Mouse (Mus musculus): ENCODE data around the gene Gpr85. TPM values are rescaled to one million over a fixed set of nuclear protein-coding genes. Genes with fewer than 3 reads are reported as not detected.

The Gpr85 gene
- polyA plus RNA-seq, 1 experiment from 2014 or later = 26.2 TPM

DNA sequence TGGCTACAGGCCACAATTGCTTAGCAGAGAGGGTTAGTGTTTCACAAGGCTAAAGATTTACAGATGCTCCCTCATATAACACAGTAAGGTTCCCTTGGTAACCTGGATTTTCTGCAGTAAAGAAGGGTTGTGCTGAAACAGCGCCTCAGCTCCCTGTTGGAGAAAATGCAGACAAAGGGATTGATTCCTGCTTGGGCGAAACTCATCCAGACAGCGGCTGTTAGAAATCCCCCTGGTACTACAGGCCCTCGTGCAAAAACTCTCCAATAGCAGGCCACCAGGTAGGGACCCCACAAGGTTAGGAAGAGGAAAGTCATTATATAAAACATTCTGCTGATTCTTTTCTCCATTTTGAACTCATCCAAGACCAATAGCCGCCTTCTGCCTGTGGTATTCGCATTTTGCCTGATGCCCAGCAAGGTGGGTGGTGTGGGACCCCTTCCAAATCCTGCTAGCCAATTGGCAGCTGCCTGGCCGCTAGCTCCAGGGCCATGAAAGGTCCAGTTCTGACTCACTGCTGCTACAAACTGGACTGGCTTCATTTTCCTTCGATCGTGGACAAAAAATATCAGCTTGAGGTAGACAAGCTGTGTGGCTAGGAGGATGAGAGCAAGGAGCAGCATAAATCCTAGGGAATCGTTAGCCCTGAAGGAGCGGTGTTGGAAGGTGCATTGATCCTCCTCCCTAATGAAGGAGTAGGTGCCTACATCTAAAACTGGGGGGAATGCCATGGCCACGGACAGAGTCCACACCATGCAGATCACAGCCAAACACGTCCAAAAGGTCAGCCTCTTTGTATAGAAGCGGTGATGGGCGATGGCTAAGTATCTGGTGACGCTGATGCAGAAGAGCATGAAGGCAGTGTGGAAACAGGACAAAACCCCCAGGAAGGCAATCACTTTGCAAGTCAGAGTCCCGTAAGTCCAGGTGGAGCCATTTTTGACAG, 3.7 kb downstream of the Gpr85 start:
- H3K27me3 ChIP-seq (ENCODE audit: control insufficient read depth, insufficient read depth, low read length) = no peaks in the 10 kb centered on the region
- peak; percentile 21 for DNase-seq (ENCODE audit: low spot score)
- H3K9ac ChIP-seq (ENCODE audit: low read depth, low read length) = no peak overlapping the region
- H3K9me3 ChIP-seq (ENCODE audit: control insufficient read depth, low read length) = no peaks in the 10 kb centered on the region
- no peaks in the 10 kb centered on the region for H3K36me3 ChIP-seq (ENCODE audit: control insufficient read depth, insufficient read depth, low read length)
- H3K4me2 ChIP-seq (replicated peaks; ENCODE audit: low read depth, low read length) = peak overlapping the region; percentile 76
- H3K27ac ChIP-seq (ENCODE audit: low read depth, low read length) = peak overlapping the region; percentile 5; the same call in 1 of the 2 replicates
- WGBS = 61% methylated on average over 17 of the region's 17 CpGs
- H3K4me3 ChIP-seq (ENCODE audit: low read depth, low read length) = no peak overlapping the region; the same call in 1 of the 2 replicates
- ATAC-seq (ENCODE audit: low FRiP score) = no peak
- H3K4me1 ChIP-seq (replicated peaks; ENCODE audit: control insufficient read depth, insufficient read depth, low read length) = no peaks in the 10 kb centered on the region

DNA sequence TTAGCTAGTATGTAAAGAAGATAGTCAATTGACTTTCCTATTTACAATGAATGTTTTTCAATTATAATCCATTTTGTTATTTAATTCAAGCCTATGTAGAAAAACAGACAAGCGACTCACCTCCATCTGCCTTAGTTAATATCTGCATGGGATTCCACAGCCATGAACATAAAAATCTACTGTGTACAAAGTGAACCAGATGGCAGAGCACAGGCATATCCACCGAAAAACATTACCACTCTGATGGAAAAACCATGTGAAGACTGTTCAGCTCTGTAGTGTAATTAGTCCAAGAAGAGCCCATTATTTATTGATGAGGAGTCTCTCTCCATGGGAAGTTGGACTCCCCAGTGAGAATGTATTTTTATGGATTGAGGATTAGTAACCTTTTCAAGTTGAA, 7.0 kb downstream of the Gpr85 start:
- no peaks in the 10 kb centered on the region for H3K4me1 ChIP-seq (replicated peaks; ENCODE audit: control insufficient read depth, insufficient read depth, low read length)
- no peak for DNase-seq (ENCODE audit: low spot score)
- no peak overlapping the region for H3K9ac ChIP-seq (ENCODE audit: low read depth, low read length)
- H3K36me3 ChIP-seq (ENCODE audit: control insufficient read depth, insufficient read depth, low read length) = no peaks in the 10 kb centered on the region
- no peak for ATAC-seq (ENCODE audit: low FRiP score)
- 66% methylated on average over 2 of the region's 2 CpGs for WGBS
- no peak overlapping the region for H3K4me2 ChIP-seq (replicated peaks; ENCODE audit: low read depth, low read length)
- no peaks in the 10 kb centered on the region for H3K9me3 ChIP-seq (ENCODE audit: control insufficient read depth, low read length)
- no peak overlapping the region for H3K27ac ChIP-seq (ENCODE audit: low read depth, low read length)
- no peaks in the 10 kb centered on the region for H3K27me3 ChIP-seq (ENCODE audit: control insufficient read depth, insufficient read depth, low read length)
- H3K4me3 ChIP-seq (ENCODE audit: low read depth, low read length) = no peak overlapping the region

GRCm38 (mm10) chr6:13828877-13829276, 10.9 kb downstream of the Gpr85 start:
- ATAC-seq (ENCODE audit: low FRiP score) (no peak), DNase-seq (ENCODE audit: low spot score) (no peak)
- no peaks in the 10 kb centered on the region for H3K4me1 ChIP-seq (replicated peaks; ENCODE audit: control insufficient read depth, insufficient read depth, low read length)
- H3K9ac ChIP-seq (ENCODE audit: low read depth, low read length) = no peak overlapping the region
- no peaks in the 10 kb centered on the region for H3K9me3 ChIP-seq (ENCODE audit: control insufficient read depth, low read length)
- 73% methylated on average over 1 of the region's 1 CpGs for WGBS
- H3K4me3 ChIP-seq (ENCODE audit: low read depth, low read length) = no peak overlapping the region
- no peaks in the 10 kb centered on the region for H3K27me3 ChIP-seq (ENCODE audit: control insufficient read depth, insufficient read depth, low read length)
- no peaks in the 10 kb centered on the region for H3K36me3 ChIP-seq (ENCODE audit: control insufficient read depth, insufficient read depth, low read length)
- H3K27ac ChIP-seq (ENCODE audit: low read depth, low read length) = no peak overlapping the region
- no peak overlapping the region for H3K4me2 ChIP-seq (replicated peaks; ENCODE audit: low read depth, low read length)

DNA sequence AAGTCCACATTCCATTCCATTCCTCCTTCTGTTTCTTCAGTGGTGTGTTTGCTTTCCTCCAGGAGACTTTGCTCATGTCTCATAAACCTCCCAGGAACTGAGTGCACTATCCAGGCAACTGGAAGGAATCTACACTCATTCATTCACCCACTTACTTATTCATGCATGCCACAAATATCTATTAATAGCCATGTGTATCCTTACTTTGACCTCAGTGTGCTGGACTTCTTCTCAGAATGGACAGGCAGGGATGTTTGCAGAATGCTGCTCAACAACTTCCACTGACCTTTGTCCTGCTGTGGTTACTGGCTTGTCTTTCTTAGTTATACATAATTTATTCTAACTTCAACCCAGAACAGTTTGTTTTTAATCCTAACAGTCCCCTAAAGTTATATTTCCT, 23.1 kb downstream of the Gpr85 start:
- Histone ChIP-seq H3K27ac (ENCODE audit: low read depth, low read length) (no peak overlapping the region), H3K36me3 (ENCODE audit: control insufficient read depth, insufficient read depth, low read length) (no peaks in the 10 kb centered on the region), H3K4me2 (replicated peaks; ENCODE audit: low read depth, low read length) (no peak overlapping the region), H3K9ac (ENCODE audit: low read depth, low read length) (no peak overlapping the region), H3K4me3 (ENCODE audit: low read depth, low read length) (no peak overlapping the region), H3K27me3 (ENCODE audit: control insufficient read depth, insufficient read depth, low read length) (no peaks in the 10 kb centered on the region), H3K4me1 (replicated peaks; ENCODE audit: control insufficient read depth, insufficient read depth, low read length) (no peaks in the 10 kb centered on the region), H3K9me3 (ENCODE audit: control insufficient read depth, low read length) (no peaks in the 10 kb centered on the region)
- DNase-seq (ENCODE audit: low spot score) (no peak), ATAC-seq (ENCODE audit: low FRiP score) (no peak)

GRCm38 (mm10) chr6:13812157-13812556, 27.6 kb downstream of the Gpr85 start:
- 89% methylated on average over 4 of the region's 4 CpGs for WGBS
- H3K27me3 ChIP-seq (ENCODE audit: control insufficient read depth, insufficient read depth, low read length) = no peaks in the 10 kb centered on the region
- ATAC-seq (ENCODE audit: low FRiP score) = no peak

GRCm38 (mm10) chr6:13800071-13800470, 39.7 kb downstream of the Gpr85 start:
- H3K4me1 ChIP-seq (replicated peaks; ENCODE audit: control insufficient read depth, insufficient read depth, low read length) = no peaks in the 10 kb centered on the region
- ATAC-seq (ENCODE audit: low FRiP score) (no peak), DNase-seq (ENCODE audit: low spot score) (no peak)
- H3K4me2 ChIP-seq (replicated peaks; ENCODE audit: low read depth, low read length) = no peak overlapping the region
- no peaks in the 10 kb centered on the region for H3K36me3 ChIP-seq (ENCODE audit: control insufficient read depth, insufficient read depth, low read length)
- H3K4me3 ChIP-seq (ENCODE audit: low read depth, low read length) = no peak overlapping the region
- H3K27ac ChIP-seq (ENCODE audit: low read depth, low read length) = no peak overlapping the region
- H3K9ac ChIP-seq (ENCODE audit: low read depth, low read length) = no peak overlapping the region
- no peaks in the 10 kb centered on the region for H3K27me3 ChIP-seq (ENCODE audit: control insufficient read depth, insufficient read depth, low read length)
- WGBS = 78% methylated on average over 7 of the region's 7 CpGs
- no peaks in the 10 kb centered on the region for H3K9me3 ChIP-seq (ENCODE audit: control insufficient read depth, low read length)

More at GRCm38 (mm10) chr6:13812157-13812556, 27.6 kb downstream of the Gpr85 start:
- no peak overlapping the region for H3K4me2 ChIP-seq (replicated peaks; ENCODE audit: low read depth, low read length)
- H3K4me1 ChIP-seq (replicated peaks; ENCODE audit: control insufficient read depth, insufficient read depth, low read length) = no peaks in the 10 kb centered on the region
- no peak for DNase-seq (ENCODE audit: low spot score)
- H3K4me3 ChIP-seq (ENCODE audit: low read depth, low read length) = no peak overlapping the region
- H3K9me3 ChIP-seq (ENCODE audit: control insufficient read depth, low read length) = no peaks in the 10 kb centered on the region
- H3K9ac ChIP-seq (ENCODE audit: low read depth, low read length) = no peak overlapping the region
- no peaks in the 10 kb centered on the region for H3K36me3 ChIP-seq (ENCODE audit: control insufficient read depth, insufficient read depth, low read length)
- H3K27ac ChIP-seq (ENCODE audit: low read depth, low read length) = no peak overlapping the region

- H3K9ac ChIP-seq (ENCODE audit: low read depth, low read length) = no peak overlapping the region
- no peak overlapping the region for H3K4me2 ChIP-seq (replicated peaks; ENCODE audit: low read depth, low read length)
- no peaks in the 10 kb centered on the region for H3K27me3 ChIP-seq (ENCODE audit: control insufficient read depth, insufficient read depth, low read length)
- H3K27ac ChIP-seq (ENCODE audit: low read depth, low read length) = no peak overlapping the region
- no peak overlapping the region for H3K4me3 ChIP-seq (ENCODE audit: low read depth, low read length)
- DNase-seq (ENCODE audit: low spot score) = no peak
- H3K9me3 ChIP-seq (ENCODE audit: control insufficient read depth, low read length) = no peaks in the 10 kb centered on the region
- H3K36me3 ChIP-seq (ENCODE audit: control insufficient read depth, insufficient read depth, low read length) = no peaks in the 10 kb centered on the region
- H3K4me1 ChIP-seq (replicated peaks; ENCODE audit: control insufficient read depth, insufficient read depth, low read length) = no peaks in the 10 kb centered on the region
- no peak for ATAC-seq (ENCODE audit: low FRiP score)
Measured at GRCm38 (mm10) chr6:13797389-13797788, 42.4 kb downstream of the Gpr85 start.

Measured in hindbrain, embryonic 11.5 days (tissue).